Mouse (Mus musculus) kidney, embryonic 16.5 days (tissue): ENCODE results near the gene Hes7. TPM values are rescaled to one million over a fixed set of nuclear protein-coding genes. Genes with fewer than 3 reads are reported as not detected.

Experiments used
- ATAC-seq: fragments of 200-750 bp; cut with Nextera tagmentation; 2 replicates; pipeline ENCODE4 v1.8.0; 2017; ENCODE audit warnings: moderate TSS enrichment; ENCODE audit not compliant: low FRiP score, low TSS enrichment
- H3K27ac ChIP-seq: fragments of 300-500 bp; sonication (generic); 2 replicates; pipeline ENCODE4 v1.5.1; 2014; ENCODE audit warnings: low read length
- H3K27me3 ChIP-seq: fragments of 300-500 bp; sonication (generic); 2 replicates; pipeline ENCODE4 v1.6.1; 2014; ENCODE audit warnings: low read length, control low read depth, mixed read lengths; ENCODE audit not compliant: insufficient read depth
- H3K36me3 ChIP-seq: fragments of 300-500 bp; sonication (generic); 2 replicates; pipeline ENCODE4 v1.6.1; 2014; ENCODE audit warnings: low read length, control low read depth, mixed read lengths; ENCODE audit not compliant: insufficient read depth
- H3K4me1 ChIP-seq: fragments of 300-500 bp; sonication (generic); 2 replicates; pipeline ENCODE4 v1.6.1; 2014; ENCODE audit warnings: low read length, control low read depth, mixed read lengths; ENCODE audit not compliant: insufficient read depth
- H3K4me2 ChIP-seq: fragments of 300-500 bp; sonication (generic); replicated peaks from 2 replicates; pipeline ENCODE4 v1.6.1; 2014; ENCODE audit warnings: low read depth, low read length
- H3K4me3 ChIP-seq: fragments of 300-500 bp; sonication (generic); 2 replicates; pipeline ENCODE4 v1.5.1; 2014; ENCODE audit warnings: mild to moderate bottlenecking, low read length
- H3K9ac ChIP-seq: fragments of 300-500 bp; sonication (generic); replicated peaks from 2 replicates; pipeline ENCODE4 v1.6.1; 2014; ENCODE audit warnings: low read length
- H3K9me3 ChIP-seq: fragments of 300-500 bp; sonication (generic); 2 replicates; pipeline ENCODE4 v1.6.1; 2016; ENCODE audit warnings: low read length, control low read depth
- WGBS: fragments of 180-500 bp; shearing (Covaris S2); extraction: QIAGEN DNeasy Blood & Tissue Kit; methylation state at CpG from one replicate; pipeline ENCODE4 v1.1.7; 2014; 5-methylcytosine and 5-hydroxymethylcytosine counted together
- polyA plus RNA-seq: library from polyadenylated mRNA; unstranded; fragments of >200 nt; fragmentation: Nextera tagmentation; extraction: Ambion mirVana; gene quantifications from 2 replicates; pipeline ENCODE4 v1.2.1, GENCODE M21; 2015

The Hes7 gene
- polyA plus RNA-seq, 1 experiment from 2014 or later = 0.39 TPM

- WGBS = under 1% methylated on average over 18 of the region's 18 CpGs
- Histone ChIP-seq H3K4me2 (peak within 1 kb of the TSS; percentile 41), H3K9me3 (no peaks in the 10 kb centered on the region), H3K27me3 (peaks cover 23% of the 10 kb centered on the region), H3K4me1 (peaks cover 11% of the 10 kb centered on the region), H3K36me3 (no peaks in the 10 kb centered on the region), H3K27ac (no peak within 1 kb of the TSS), H3K4me3 (peak within 1 kb of the TSS; percentile 23; the same call in 1 of the 2 replicates), H3K9ac (0 out of 2 replicates have a peak within 1 kb of the TSS, but pooled peaks have one; percentile 16)
- peak; percentile 80 for ATAC-seq
Measured at GRCm38 (mm10) chr11:69156800-69157199, 36.6 kb downstream of the Hes7 start, which contains the start of gene Alox12b. Gene Alox12b, plus strand, starts transcription at chr11:69156989.

- Histone ChIP-seq H3K27me3 (peaks cover 1% of the 10 kb centered on the region; the same call in 1 of the 2 replicates), H3K4me1 (peaks cover 11% of the 10 kb centered on the region; the same call in 1 of the 2 replicates), H3K27ac (no peak overlapping the region), H3K36me3 (no peaks in the 10 kb centered on the region), H3K4me3 (no peak overlapping the region), H3K9ac (no peak overlapping the region), H3K9me3 (no peaks in the 10 kb centered on the region), H3K4me2 (no peak overlapping the region)
- no peak for ATAC-seq
- WGBS = 80% methylated on average over 12 of the region's 12 CpGs
Measured at GRCm38 (mm10) chr11:69169313-69169712, 49.1 kb downstream of the Hes7 start.

DNA sequence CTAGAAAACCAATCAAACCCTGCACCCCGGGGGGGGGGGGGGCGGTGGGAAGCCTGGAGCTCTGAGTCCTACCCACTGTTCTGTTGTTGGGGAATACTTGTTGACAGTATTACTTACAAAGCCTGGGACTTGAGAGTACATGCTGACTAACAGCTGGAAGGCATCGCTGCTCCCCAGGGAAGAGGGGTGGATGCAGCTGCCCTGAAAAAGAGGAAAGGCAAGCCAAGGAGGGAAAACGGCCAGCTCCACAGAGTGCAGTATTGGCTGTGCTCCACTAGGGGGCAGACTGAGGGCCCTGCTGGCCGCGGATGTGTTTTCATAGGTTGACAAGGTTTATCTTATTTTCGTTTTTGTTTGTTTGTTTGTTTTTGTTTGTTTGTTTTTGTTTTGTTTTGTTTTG, 51.4 kb downstream of the Hes7 start:
- Histone ChIP-seq H3K4me1 (peaks cover 11% of the 10 kb centered on the region; the same call in 1 of the 2 replicates), H3K27ac (no peak overlapping the region), H3K36me3 (no peaks in the 10 kb centered on the region), H3K9me3 (no peaks in the 10 kb centered on the region), H3K4me3 (no peak overlapping the region), H3K4me2 (no peak overlapping the region), H3K9ac (no peak overlapping the region), H3K27me3 (no peaks in the 10 kb centered on the region)
- whole genome bisulfite sequencing = 30% methylated on average over 7 of the region's 7 CpGs
- ATAC-seq = no peak

GRCm38 (mm10) chr11:69172606-69173005, 52.4 kb downstream of the Hes7 start:
- Histone ChIP-seq H3K36me3 (no peaks in the 10 kb centered on the region), H3K9me3 (no peaks in the 10 kb centered on the region), H3K9ac (no peak overlapping the region), H3K4me3 (no peak overlapping the region), H3K4me2 (no peak overlapping the region), H3K4me1 (peaks cover 11% of the 10 kb centered on the region; the same call in 1 of the 2 replicates), H3K27me3 (no peaks in the 10 kb centered on the region), H3K27ac (no peak overlapping the region)
- no peak for ATAC-seq
- 61% methylated on average over 2 of the region's 2 CpGs for WGBS

Other genes starting within 250 kb of the Hes7 start
- 90.9 and 96.3 TPM in 2 replicates for gene Ndel1, start 248.5 kb upstream of the Hes7 start, polyA plus RNA-seq
- gene Rnf222, start 231.9 kb upstream of the Hes7 start, polyA plus RNA-seq = 0.05 and 0.17 TPM in 2 replicates
- 897 and 905 TPM in 2 replicates for gene Rpl26, start 218.8 kb upstream of the Hes7 start, polyA plus RNA-seq
- not detected in 2 replicates for gene Odf4, start 193.3 kb upstream of the Hes7 start, polyA plus RNA-seq
- gene Arhgef15, start 162.9 kb upstream of the Hes7 start, polyA plus RNA-seq = 20.0 and 23.0 TPM in 2 replicates
- gene Slc25a35, start 152.3 kb upstream of the Hes7 start, polyA plus RNA-seq = 7.6 and 7.9 TPM in 2 replicates
- gene Rangrf, start 145.2 kb upstream of the Hes7 start, polyA plus RNA-seq = 62.3 and 63.9 TPM in 2 replicates
- 33.9 and 41.9 TPM in 2 replicates for gene Pfas, start 111.9 kb upstream of the Hes7 start, polyA plus RNA-seq
- 64.1 and 68.0 TPM in 2 replicates for gene Ctc1, start 104.5 kb upstream of the Hes7 start, polyA plus RNA-seq
- gene Aurkb, start 74.8 kb upstream of the Hes7 start, polyA plus RNA-seq = 176 and 177 TPM in 2 replicates
- 8.0 and 9.1 TPM in 2 replicates for gene Borcs6, start 60.7 kb upstream of the Hes7 start, polyA plus RNA-seq
- 61.0 and 68.1 TPM in 2 replicates for gene Tmem107, start 49.6 kb upstream of the Hes7 start, polyA plus RNA-seq
- gene Vamp2, start 31.9 kb upstream of the Hes7 start, polyA plus RNA-seq = 81.5 and 114 TPM in 2 replicates
- 11.4 and 15.6 TPM in 2 replicates for gene Per1, start 25.2 kb upstream of the Hes7 start, polyA plus RNA-seq
- gene 9130213A22Rik, start 2.2 kb downstream of the Hes7 start, polyA plus RNA-seq = 0.33 and 0.42 TPM in 2 replicates
- gene Aloxe3, start 5.5 kb downstream of the Hes7 start, polyA plus RNA-seq = 0.32 and 0.76 TPM in 2 replicates
- 0.30 and 0.41 TPM in 2 replicates for gene Alox12b, start 36.6 kb downstream of the Hes7 start, polyA plus RNA-seq
- gene Alox8, start 77.4 kb downstream of the Hes7 start, polyA plus RNA-seq = 0.46 and 0.72 TPM in 2 replicates
- gene Gucy2e, start 116.6 kb downstream of the Hes7 start, polyA plus RNA-seq = 0.17 and 0.27 TPM in 2 replicates
- gene Cntrob, start 203.4 kb downstream of the Hes7 start, polyA plus RNA-seq = 22.4 and 23.2 TPM in 2 replicates
- gene Trappc1, start 203.6 kb downstream of the Hes7 start, polyA plus RNA-seq = 166 and 172 TPM in 2 replicates
- gene Kcnab3, start 205.9 kb downstream of the Hes7 start, polyA plus RNA-seq = 3.3 and 3.8 TPM in 2 replicates
- 16.4 and 17.8 TPM in 2 replicates for gene Rnf227, start 220.1 kb downstream of the Hes7 start, polyA plus RNA-seq
- gene Chd3, start 249.0 kb downstream of the Hes7 start, polyA plus RNA-seq = 58.6 and 67.2 TPM in 2 replicates